Mouse (Mus musculus) left cerebral cortex, adult 18-20 months (tissue): ENCODE measurements at regions not wholly inside any gene's neighbourhood (a gene's known extent, or its start where the extent isn't known, plus 50 kb on each side); places are given as distances from the start of the nearest gene placed in this dataset.

ENCODE experiments used
- DNase-seq, 2 experiments: peaks; one replicate each; pipeline ENCODE4 v3.0.0; 2021 to 2022; ENCODE audit warnings: low spot score in 2 of 2, mixed read lengths in 1 of 2

DNA sequence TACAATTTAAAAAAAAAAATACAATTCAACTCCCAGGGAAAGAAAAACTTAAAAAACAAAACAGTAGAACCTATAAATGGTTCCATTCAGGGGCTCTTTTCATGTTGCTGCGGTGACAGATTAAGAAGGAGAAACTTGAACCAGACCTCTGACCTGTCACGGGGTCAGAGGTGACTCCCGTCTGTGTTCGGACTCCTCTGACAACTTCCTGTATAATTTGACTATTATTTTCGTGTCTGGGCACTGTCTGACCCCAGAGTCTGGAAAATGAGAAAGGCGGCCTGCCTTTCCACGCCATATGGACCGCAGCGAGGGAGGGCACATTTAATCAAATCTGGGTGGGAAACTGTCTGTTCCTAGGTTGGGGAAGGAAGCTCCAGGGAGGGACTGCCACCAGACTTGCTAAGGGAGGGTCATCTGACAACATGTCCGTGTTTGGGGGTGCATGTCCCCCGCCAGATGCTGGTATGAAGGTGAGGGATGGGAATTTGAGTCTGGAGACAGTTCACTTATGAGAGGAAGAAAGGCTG, 634.7 kb upstream of the 3110018I06Rik start:
- no peak for DNase-seq

DNA sequence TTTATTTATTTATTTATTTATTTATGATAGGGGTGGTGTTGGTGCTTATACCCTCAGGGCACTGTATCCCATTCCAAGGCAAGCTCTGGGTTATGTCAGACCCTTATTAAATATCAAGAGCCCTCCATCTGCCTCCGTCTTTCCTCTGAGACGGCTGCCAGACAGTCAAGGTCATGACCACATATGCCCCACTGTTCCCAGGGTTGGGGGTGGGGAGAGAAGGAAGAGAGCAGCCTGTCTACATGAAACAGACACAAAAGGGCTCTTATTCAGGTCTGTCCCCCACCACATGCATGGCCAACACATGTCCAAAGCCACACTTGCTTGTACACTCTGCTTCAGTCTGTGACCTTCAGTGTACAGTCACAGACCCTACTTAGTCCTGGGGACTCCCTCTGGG, 632.9 kb upstream of the 3110018I06Rik start:
- no peak for DNase-seq

DNA sequence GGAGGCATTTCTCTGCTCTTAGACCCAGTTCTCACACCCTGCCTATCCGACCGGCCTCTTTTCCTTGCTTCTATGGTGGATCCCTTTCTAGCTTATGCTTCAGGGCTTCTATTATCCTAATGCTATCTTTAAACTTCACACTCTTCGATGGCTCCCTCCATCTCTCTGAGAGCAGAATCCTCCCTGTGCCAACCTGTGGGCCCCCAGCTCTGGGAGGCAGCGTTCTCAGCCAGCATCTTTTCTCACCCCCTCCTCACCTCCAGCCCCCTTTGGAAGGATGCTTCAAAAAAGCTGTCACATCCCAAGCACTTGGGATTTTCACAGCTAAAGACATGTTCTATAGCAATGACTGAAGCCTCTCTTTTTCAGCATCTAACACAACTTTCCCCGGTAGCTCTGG, 626.8 kb upstream of the 3110018I06Rik start:
- no peak for DNase-seq

DNA sequence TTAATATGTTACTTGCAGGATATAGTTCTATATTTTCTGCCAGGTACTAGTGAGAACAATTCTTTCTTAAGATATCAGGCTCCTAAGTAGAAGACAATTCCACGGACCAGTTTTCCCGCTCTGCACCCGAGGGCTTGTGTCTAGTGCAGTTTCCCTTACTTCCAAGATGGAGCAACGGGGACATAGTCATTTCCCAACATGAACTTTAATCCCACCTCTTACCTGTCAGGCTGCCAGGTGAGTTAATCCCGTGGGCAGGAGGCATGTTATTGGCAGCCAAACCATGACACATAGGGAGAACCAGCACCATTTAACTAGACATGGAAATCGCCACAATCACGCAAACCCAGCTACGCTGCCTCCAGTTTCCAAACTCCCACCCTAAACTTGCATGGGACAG, 624.4 kb upstream of the 3110018I06Rik start:
- no peak for DNase-seq

DNA sequence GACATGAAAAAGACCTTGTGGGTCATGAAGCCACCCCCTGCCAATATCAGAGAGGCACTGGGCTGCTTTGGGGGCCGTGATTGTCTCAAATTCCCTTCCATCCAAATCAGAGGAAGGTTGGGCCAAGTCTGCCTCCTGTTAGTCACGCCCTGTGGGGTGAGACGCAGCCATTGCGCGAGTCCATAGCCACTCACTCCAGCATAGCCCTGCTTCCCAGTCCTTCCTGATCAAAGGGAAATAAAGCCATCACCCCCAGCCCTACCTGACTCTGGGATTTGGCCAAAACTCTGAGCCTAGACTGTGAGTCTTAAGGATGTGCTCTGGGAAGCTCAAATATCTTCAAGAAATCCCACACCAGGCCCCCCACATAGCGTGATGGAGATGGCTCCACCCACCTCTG, 620.4 kb upstream of the 3110018I06Rik start:
- no peak for DNase-seq

DNA sequence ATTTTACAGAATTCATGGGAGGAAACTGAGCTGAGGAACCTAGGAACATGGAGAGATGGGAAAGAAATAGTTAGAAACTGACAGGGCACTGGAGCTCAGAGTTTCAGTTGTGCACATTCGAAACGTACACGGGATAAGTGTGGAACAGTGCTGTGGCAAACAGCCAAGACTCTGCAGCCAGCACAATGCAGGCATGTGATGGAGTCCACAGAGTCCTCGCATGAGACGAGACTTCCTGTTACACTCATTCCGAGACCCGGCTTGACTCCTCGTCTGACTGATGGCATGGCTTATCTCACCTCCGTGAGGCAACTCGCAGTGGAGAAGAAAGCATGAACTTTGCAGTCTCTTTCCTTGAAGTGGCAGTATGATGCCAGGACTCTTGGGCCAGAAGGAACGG, 617.0 kb upstream of the 3110018I06Rik start:
- DNase-seq: no peak

DNA sequence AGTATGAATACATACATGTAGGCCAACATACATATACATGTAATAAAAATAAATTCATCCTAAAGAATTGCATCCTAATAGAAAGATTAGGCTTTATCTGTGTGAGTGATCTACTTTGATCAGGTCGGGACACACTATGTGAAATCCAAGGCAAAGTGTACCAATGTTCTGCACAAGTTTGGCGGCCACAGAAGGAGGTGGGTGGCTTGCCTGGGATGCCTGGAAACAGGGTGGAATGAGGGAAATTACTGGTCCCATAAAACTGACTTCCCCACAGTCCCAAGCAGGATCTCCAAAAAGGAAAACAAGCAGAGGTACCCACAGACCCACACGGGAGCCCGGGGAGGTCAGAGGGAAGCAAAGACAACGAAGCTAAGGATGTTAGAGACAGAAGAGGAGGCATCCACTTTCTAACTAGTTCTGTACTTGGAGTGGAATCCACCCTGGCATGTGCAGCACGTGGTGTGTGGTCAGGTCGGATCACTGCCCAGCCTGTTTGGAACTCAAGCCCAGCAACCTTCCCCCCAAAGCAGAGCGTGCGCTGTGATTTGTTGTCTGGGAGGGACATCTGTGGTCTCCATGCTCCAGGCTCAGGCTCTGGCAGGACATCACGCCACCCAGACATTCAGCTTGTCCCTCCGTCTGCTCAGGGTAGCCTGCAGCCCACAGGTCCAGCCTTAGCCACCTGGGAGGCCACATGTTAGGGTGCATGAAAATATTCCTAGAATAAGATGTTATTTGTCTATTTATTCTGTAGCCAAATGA, 615.3 kb upstream of the 3110018I06Rik start:
- DNase-seq: no peak

DNA sequence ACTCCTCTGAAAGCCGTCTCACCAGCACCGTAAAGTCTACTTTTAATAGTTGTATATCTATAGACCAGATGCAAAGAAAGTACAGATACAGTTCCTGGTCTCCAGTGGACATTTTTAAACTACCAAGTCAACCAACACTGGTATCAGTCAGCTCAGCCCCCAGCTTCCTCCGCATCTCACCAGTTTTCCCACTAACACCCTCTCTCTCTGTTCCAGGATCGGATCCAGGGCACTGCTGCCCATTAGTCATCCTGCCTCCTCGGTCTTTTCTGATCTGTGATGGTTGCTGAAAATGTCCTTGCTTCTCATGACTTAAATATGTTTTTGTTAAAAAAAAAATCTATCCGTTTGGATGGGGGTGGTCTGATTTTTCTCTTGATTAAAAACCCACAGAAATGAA, 598.1 kb upstream of the 3110018I06Rik start:
- DNase-seq: peak; percentile 53 to 54

DNA sequence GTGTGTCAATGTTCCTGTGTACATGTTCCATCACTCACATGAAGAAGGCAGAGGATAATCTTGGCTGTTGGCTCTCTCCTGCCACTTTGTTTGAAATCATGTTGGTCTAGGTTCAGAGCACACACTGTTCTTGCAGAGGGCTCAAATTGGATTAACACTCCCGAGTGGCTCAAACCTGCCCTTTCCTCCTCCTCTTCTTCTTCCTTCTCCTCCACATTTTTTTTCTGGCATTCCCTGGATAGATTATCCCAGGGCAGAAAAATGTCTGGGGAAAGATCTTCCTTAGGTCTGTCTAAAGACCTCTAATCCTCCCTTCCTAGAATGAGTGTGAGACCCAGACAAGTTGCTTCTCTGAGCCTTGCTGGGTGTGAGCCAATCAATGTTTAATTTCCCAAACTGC, 594.4 kb upstream of the 3110018I06Rik start:
- no peak for DNase-seq

DNA sequence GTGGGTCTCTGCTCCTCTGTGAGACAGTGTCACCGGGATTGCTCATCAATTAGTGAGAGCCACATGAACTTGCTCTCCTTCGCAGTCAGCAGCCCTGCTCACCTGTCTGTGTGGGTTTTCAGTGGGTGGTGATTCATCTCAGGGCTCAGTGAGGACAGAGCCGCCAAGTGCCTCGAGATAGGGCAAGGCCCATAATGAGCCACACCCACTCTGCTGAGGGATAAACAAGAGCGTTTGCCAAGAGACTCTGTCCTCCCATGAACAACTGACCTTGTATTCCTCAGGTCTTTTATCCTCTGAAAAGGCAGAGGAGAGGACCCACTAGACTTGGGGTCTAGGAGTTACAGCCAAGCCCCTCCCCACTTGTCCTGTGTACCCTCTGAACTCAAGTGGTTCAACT, 584.2 kb upstream of the 3110018I06Rik start:
- no peak for DNase-seq

DNA sequence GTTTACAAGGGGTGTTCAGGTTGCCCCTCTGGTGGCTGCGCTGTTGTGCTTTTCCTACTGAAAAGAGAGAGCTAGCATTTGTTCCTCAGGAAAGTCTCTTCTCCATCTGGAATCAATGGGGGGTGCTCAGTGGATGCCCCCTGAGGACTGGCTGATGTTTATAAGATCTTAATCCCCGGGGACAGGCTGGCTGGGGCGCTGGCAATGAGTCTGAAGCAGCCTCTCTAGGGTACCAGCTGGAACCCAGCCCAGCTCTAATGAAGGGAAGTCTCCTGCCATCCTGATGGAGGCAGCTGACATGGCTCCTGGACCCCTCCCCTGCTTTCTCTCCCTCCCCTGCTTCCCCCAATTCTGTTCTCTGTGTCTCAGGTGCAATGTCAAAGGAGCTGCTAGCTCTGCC, 575.6 kb upstream of the 3110018I06Rik start:
- no peak for DNase-seq

DNA sequence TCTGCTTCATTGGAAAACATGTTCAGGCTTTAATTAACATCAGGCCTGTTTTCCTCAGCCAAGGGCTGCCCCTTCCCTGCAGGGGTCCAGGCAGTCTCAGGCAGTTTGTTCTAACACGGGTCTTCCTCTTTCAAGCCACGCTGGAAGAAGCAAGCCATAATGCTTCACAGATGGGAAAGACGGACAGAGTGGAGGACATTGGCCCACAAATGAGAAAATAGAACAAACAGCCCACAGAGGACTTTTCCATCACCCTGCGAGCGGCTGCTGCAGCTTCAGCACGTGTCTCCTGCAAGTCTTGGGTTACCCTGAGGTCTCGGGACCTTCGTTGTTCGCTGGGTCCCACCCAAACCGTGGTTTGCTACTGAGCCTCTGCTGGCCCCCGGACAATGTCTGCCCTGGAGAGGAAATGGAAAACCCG, 565.9 kb upstream of the 3110018I06Rik start:
- no peak for DNase-seq

DNA sequence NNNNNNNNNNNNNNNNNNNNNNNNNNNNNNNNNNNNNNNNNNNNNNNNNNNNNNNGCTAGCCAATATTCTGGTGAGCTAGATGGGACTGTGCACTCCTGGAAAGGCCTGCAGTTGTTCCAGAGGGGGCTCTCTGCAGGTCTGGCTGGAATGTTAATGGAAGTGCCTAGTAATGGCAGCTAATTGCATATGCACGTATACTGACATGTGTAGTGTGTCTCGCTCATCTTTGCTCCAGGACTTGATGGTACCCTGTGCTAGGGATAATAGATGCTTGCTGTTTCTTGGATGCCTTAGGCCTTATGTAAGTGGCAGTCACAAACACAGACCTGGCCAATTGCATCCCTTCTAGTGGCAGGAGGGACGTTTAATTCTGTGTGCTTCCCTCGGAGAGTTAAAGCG, 560.0 kb upstream of the 3110018I06Rik start:
- DNase-seq: no peak

DNA sequence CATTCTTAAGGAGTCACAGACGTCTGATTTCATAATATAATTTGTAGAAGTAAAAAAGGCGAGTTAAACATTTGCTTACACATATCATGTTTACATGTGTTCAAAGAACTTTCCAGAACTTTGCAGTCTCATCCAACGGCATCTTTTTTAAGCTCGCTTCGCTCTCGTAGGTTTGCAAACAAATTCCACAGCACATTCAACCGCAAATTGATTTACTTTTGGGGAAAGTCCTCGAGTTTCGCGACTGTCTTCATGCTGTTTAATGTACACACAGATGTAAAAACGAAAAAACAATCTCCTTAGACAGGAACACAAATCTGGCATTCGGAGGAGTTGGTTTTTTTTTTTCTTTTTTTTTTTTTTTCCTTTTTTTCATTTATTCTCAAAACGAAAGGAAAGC, 559.3 kb upstream of the 3110018I06Rik start:
- no peak for DNase-seq

DNA sequence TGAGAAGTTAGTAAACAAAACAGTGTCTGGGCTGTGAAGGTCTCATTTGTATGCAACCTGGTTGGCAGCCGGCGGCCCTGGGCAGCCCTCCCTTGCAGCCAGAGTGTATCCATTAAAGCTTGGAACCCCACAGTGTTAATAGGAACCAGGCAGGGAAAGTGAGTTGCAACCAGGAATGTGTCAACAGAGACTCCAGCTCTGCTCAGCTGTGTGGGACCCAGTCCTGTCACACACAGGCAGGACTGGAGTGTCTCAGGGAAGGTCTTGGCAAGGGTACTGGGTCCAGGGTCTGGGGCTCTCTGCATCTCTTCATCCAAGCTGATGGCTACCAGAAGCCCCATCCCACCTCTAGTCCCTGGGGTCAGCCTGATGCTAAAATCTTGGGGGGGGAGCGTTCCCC, 556.8 kb upstream of the 3110018I06Rik start:
- DNase-seq: no peak

DNA sequence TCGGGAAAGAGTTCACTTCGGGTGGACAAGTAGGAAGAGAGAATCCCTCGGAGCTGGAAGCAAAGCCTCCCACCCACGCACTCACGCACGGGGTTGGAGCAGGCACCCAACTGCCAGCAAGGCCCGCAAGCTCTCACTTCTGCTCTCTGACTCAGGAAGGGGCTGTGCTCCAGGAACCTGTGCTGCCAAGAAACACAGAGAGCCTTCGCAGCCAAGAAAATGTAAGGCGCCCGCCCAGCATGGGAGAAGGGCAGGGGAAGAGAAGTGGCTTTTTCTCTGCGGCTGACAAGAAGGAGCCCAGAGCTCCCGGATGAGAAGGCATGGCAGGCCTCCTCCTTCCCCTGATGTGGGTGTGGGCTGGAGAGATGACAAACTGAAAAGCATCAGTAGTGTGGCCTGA, 549.1 kb upstream of the 3110018I06Rik start:
- DNase-seq: peak; percentile 79 to 83

DNA sequence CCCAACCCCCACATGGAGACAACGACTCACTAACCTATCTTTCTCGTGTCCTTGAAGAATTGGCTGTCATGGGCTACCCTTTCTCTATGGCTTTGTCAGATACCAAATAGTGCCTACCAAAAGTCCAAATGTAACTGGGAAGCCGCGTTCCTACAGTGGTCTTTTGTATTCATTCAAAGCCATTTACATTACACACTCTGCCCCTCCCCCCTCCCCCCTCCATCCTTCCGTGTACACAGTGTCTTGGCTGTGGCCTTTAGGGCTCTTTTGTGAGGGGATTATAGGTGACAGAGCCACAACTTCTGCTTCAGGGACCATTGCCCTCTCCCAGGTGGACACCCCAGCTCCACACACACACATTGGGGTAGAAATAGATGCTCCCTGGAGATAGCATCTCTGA, 544.6 kb upstream of the 3110018I06Rik start:
- no peak for DNase-seq

DNA sequence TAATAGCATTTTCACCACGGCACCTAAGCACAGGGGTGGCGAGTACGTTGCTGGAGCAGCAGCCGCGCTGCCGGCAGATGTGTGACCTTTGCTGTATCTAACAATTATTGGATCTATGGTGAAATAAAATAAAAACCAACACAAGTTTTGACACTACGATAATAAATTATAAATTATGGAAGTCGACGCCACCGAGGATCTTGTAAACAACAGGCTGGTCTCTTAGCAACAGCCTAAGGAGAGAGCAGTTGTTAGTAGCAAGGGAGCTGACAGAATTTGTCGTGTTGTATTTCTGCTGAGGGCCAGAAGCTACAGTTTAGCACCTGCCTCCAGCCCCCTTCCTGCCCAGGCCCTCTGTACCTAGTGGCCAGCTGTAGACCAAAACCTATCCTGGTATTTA, 535.8 kb upstream of the 3110018I06Rik start:
- DNase-seq: no peak

DNA sequence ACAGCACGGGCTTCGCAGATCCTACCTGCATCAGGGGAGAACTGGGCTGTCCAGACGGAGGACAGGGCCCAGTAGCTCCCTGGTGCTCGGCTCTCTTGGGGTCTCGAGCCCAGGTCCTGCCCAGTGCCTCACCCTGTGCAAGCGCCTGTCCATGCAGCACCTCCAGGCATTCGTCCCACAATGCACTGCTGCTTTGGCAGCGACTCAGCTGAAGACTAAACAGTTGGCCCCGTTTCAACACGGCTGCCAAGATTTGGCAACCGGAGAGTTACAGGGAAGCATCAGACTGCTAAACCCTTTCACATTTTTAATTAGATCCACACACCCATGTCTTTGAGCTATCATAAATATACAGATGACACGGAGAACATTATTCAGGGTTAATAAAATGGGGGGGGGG, 532.7 kb upstream of the 3110018I06Rik start:
- peak; percentile 52 to 67 for DNase-seq

DNA sequence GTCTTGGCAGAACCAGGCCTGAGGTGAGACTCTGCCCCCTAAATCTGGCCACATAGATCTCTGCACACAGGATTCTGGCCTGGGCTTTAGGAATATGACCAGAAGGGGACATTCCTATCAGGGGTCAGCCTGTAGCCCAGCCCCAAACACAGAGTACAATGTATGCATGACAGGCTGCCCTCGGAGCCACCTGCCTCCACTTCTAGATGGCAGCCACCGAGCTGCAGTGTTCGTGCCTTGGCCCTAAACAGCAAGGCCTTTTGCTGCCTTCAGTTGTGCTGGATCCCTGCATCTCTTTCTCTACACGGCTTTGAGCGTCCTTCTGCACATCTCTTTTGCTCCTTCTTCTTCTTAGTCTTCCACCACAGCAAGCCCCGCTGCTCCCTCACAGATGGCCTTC, 532.2 kb upstream of the 3110018I06Rik start:
- DNase-seq: no peak

DNA sequence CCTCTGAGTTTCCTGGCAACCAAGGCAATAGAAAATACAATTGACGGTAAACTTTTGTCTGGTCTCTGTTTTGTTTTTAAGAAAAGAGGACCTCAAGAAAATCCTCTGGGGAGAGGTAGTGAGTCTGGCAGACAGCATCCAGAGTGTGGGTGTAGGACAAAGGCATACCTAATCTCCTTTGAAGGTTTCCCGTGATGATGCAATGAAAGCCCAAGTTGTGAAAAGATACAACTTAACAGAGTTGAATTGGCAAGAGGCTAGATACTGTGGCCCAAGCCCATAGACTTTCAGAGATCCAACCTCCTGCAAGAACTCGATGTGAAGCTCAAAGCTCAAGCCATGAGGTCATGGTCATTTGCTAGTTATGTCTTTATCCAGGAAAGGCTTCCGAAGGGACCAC, 526.4 kb upstream of the 3110018I06Rik start:
- no peak for DNase-seq

DNA sequence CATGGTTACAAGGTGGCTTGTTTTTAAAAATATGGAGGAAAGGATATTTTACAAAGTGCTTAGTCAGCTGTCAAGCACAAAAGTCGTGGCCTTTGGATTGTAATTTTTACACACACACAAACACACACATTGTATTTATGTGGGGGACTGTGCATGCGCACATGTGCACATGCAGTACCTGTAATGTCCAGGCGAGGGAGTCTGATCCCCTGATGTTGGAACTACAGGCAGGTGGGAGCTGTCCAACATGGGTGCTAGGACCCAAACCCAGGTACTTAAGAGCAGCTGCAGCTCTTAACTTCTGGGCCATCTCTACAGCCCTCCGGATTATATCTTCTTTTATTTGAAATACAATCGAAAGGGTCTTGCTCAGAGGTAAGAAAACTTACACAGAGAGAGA, 524.7 kb upstream of the 3110018I06Rik start:
- no peak for DNase-seq

DNA sequence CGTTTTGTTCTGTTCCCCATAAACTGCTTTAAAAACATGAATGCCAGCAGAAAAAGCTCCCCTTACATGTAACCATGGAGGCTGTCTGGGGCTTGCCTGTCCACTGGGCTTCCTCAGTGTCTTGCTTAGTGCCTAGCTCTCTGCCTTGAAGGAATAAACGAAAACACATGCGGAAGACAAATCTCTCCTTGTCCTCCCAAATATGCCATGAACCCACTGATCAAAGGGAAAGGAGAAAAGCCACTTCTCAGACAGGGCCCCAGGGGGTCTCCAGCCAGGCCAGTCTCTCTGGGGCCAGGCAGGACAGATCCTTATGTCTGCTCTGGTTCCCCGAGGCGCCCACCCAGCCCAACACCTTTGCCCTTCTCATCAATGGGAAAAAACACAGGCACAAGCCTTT, 518.6 kb upstream of the 3110018I06Rik start:
- no peak for DNase-seq
